Mouse (Mus musculus) adrenal gland, adult (tissue): ENCODE results near the gene Fpgs.
A peak's percentile ranks its signal among the peaks of the same experiment; 100 is the strongest.

Experiments used
- DNase-seq, 2 experiments: peaks; one replicate each; pipeline ENCODE4 v3.0.0; 2022 to 2023; ENCODE audit warnings: low spot score in 1 of 2; ENCODE audit not compliant: inconsistent age in 2 of 2

The Fpgs gene

GRCm38 (mm10) chr2:32724832-32725790 lies 21.2 kb upstream of the Fpgs start:
- peak; percentile 63 to 79 for DNase-seq

DNA sequence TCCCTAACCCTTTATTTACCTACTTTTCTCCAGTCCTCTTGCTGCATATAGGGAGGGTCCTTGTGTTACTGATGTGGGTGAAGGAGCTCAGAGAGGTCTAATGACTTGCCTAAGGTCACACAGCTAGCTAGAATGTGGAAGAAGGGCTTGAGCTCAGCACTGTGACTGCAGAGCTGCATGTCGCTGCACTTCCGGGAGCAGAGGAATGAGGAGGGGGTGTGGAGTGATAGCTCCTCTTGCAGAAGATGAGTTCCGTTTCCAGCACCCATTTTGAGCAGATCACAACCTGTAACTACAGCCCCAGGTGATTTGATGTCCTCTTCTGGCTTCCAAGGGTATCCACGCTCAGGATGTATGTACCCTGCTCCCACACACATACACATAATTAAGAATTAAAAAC lies 20.2 kb upstream of the Fpgs start:
- DNase-seq, result no peak

- DNase-seq, result no peak
These were observed 18.6 kb upstream of the Fpgs start for GRCm38 (mm10) chr2:32722581-32722980.

GRCm38 (mm10) chr2:32722046-32722445 lies 18.1 kb upstream of the Fpgs start:
- no peak for DNase-seq

- DNase-seq, result no peak
These were observed 16.8 kb upstream of the Fpgs start, which contains the start of gene Sh2d3c for GRCm38 (mm10) chr2:32720681-32721229. Sh2d3c (plus strand) TSS chr2:32721055.

DNA sequence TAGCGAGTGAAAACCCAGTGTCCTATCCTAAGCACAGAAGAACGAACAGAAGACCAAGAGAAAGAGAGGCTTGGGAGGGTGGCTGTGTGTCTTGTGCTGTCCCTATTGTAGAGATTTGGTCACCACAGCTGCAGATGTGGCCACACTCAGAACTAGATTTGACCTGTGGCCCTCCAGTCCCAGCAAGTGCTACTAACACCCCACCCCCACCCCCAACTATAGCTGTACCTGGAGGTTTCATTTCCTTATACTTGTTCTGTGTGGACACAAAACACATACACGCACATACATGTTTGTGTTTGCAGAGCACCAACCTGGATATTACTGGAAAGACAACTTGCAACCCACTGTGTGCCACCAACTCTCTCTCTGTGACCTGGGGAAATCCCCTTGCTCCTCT lies 16.1 kb upstream of the Fpgs start:
- no peak for DNase-seq

DNA sequence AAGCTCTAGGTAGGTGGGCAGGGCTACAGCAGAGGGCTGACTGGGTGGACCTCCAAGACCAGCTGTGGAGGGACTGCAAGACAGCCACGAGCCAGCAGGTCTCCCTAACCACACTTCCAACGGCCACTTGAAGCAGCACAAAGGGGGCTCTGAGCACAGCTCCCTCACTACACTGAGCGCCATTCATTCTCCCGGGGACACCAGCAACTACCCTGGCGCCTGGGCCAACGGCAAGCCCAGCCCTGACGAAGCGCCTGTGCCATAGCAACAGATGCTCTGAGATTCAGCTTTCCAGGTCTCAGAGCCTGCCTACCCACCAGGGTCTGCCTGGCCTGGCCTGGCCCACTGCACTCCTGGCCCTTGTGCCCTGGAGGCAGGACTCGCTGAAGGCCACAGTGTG lies 14.8 kb upstream of the Fpgs start:
- no peak for DNase-seq

DNA sequence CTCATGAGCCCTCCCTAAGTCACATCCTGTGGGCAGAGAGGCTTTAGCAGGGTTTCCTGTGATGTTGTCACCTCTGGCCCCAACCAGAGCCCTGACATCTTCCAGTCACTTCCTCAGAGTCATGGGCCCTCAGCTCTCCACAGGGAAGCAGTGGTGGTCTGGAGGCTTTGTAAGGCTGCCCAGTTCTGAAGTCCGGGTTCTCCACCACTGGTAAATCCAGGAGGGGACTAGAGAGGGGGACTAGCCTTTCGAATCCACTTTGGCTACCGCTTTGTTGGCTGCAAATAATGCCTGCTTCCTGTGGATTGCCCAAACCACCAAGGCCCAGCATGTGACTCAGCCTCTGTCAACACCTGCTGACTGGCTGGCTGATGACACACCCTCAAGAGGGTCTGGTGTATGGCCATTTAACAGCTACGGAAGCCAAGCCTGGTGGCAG lies 11.1 kb upstream of the Fpgs start:
- DNase-seq, result peak; percentile 56 to 83

- DNase-seq, result peak; percentile 34 to 69
These were observed 10.4 kb upstream of the Fpgs start for GRCm38 (mm10) chr2:32714117-32714986.

DNA sequence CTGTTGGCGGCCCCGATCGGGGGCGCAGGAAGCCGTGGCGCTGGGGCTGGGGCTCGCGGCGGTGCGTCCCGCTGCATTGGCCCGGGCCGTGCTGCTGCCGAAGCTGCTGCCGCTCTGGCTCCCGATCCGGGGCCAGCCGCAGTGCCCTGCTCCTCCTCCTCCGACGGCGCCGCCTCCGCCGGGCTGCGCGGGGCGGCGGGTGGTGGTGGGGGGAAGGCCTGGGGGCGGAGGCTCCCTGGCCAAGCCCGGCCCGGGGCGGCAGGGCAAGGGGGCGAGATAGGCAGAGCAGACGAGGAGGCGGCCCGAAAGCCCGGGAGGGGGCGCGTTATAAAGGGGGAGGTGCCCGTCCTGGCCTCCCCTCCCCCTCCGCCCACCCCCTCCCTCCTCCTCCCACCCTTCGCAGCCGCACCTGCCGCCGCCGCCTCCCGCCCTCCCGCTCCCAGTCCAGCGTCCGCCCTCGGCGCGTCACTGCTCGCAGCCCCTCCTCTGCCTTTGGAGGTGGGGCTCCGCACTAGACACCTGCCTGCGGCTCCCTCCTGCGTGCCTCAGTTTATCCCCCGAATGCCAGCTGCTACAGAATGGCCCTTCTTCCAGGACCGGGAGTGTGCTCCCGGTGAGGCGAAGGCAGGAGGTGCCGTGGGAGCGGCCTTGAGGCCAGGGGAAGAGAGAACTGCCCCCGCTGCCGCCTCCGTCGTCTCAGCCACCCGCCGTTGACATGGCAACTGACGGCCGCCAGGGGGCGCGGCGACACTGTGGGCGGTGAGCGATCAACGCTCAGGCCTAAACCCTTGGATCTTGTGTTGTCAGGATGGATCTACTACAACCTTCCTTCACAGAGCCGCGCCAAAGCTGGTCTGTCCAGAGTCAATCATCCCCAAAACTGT lies 9.2 kb upstream of the Fpgs start, which contains the start of gene Cdk9:
TSS of gene Cdk9 (minus strand) at position 143 of the 884 bp plus-strand sequence.
- DNase-seq, result peak; percentile 95 to 99

GRCm38 (mm10) chr2:32712586-32712933 lies 8.6 kb upstream of the Fpgs start:
- DNase-seq, result peak; percentile 97 to 99

- DNase-seq, result peak; percentile 85 to 91
These were observed 8.2 kb upstream of the Fpgs start for GRCm38 (mm10) chr2:32712108-32712551.

DNA sequence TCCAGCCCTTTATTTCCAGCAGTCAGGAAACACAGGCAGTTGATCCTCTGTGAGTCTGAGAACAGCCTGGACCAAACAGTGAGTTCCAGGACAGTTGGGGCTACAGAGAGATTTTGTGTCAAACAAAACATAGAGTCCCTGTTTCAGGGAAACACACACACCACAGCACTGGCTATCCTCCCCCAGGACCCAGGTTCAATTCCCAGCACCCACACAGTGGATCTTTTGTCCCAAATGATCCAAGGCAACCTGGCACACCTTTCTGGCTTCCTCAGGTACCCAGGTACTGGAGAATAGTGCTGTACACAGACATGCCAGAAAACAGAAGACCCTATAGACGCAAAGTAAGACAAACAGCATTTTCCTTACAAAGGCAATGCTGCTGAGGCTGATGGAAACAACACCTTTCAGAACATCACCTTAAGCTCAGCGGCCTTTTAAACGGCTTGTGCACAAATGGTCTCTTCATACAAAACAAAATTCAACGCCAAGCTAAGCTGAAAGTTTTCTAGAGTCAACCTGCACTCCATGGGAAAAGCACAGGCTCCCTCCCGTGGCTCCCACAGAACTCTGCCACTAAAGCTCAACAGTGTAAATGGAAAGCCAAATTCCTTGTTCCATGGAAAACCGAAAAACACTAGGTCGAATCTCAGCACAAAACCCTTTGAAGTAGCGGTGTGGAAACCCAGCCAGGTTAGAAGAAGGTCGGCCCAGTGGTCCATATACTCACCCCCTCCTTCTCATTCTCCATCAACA lies 7.5 kb upstream of the Fpgs start:
- peak in 1 of 2 experiments; percentile 50 for DNase-seq

DNA sequence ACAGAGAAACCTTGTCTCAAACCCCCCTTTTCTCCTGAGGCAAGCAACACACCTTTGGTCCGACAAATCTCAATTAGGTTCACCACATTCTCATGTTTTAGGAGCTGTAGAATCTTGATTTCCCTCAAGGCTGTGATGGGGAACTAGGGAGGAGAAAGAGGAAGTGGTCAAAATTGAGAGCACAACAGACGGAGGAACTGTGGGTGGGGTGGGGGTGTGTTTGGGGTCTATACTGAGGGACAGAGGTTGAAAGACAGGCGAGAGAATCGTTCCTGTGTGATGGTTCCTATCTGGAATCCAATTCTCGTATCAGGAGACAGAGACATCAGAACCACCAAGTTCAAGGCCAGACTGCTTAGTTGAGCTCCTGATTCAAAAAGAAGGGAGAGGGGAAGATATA lies 6.5 kb upstream of the Fpgs start:
- no peak for DNase-seq

GRCm38 (mm10) chr2:32709521-32710137 lies 5.7 kb upstream of the Fpgs start:
- DNase-seq, result no peak

- DNase-seq, result peak in 1 of 2 experiments; percentile 75
These were observed 4.7 kb upstream of the Fpgs start for GRCm38 (mm10) chr2:32708643-32709042.

- no peak for DNase-seq
These were observed 3.0 kb upstream of the Fpgs start for GRCm38 (mm10) chr2:32706971-32707370.

GRCm38 (mm10) chr2:32705018-32705417 lies 1.1 kb upstream of the Fpgs start:
- no peak for DNase-seq

- no peak for DNase-seq
These were observed 899 bp downstream of the Fpgs start for GRCm38 (mm10) chr2:32703046-32703445.
